Mouse (Mus musculus) layer of hippocampus, adult 11-12 months (tissue): ENCODE results near the gene Tmc8.
A peak's percentile ranks its signal among the peaks of the same experiment; 100 is the strongest.
"Not testable (repeated sequence)": the region's sequence is repeated elsewhere in the genome, so short reads cannot be mapped to it uniquely, and the experiment has no call there.

Experiments
- DNase-seq: peaks from one replicate; pipeline ENCODE4 v3.0.0; 2022; ENCODE audit warnings: low spot score

Gene Tmc8

GRCm38 (mm10) chr11:117825333-117826101 lies 43.6 kb downstream of the Tmc8 start, which contains the start of the genes Afmid and Tk1:
Gene Afmid, plus strand, starts transcription at chr11:117825924.
Gene Tk1, minus strand, starts transcription at chr11:117826092.
- DNase-seq = no peak

GRCm38 (mm10) chr11:117826164-117826563 lies 44.3 kb downstream of the Tmc8 start:
- no peak for DNase-seq

- DNase-seq = no peak
Measured at GRCm38 (mm10) chr11:117826916-117827315, 45.0 kb downstream of the Tmc8 start.

- no peak for DNase-seq
Measured at GRCm38 (mm10) chr11:117827386-117827785, 45.5 kb downstream of the Tmc8 start.

- no peak for DNase-seq
Measured at GRCm38 (mm10) chr11:117828149-117828887, 46.4 kb downstream of the Tmc8 start.

- no peak for DNase-seq
Measured at GRCm38 (mm10) chr11:117828888-117829604, 47.2 kb downstream of the Tmc8 start.

- DNase-seq = no peak
Measured at GRCm38 (mm10) chr11:117829671-117830215, 47.9 kb downstream of the Tmc8 start.

- no peak for DNase-seq
Measured at GRCm38 (mm10) chr11:117830401-117830800, 48.5 kb downstream of the Tmc8 start.

- DNase-seq = peak; percentile 74
Measured at GRCm38 (mm10) chr11:117832086-117832969, 50.5 kb downstream of the Tmc8 start.

- DNase-seq = not testable (repeated sequence)
Measured at GRCm38 (mm10) chr11:117833509-117833908, 51.6 kb downstream of the Tmc8 start.

- no peak for DNase-seq
Measured at GRCm38 (mm10) chr11:117834086-117834485, 52.2 kb downstream of the Tmc8 start.

GRCm38 (mm10) chr11:117836306-117836705 lies 54.4 kb downstream of the Tmc8 start:
- DNase-seq = no peak

- no peak for DNase-seq
Measured at GRCm38 (mm10) chr11:117838572-117838971, 56.7 kb downstream of the Tmc8 start.

GRCm38 (mm10) chr11:117839021-117839420 lies 57.1 kb downstream of the Tmc8 start:
- DNase-seq = no peak

- DNase-seq = no peak
Measured at GRCm38 (mm10) chr11:117840910-117841309, 59.0 kb downstream of the Tmc8 start.
